Mouse (Mus musculus): ENCODE results near the gene Vmn1r27. TPM values are rescaled to one million over a fixed set of nuclear protein-coding genes. Genes with fewer than 3 reads are reported as not detected.

The Vmn1r27 gene
- polyA plus RNA-seq (2017; shearing (Covaris generic)), result not detected

GRCm38 (mm10) chr6:58218721-58219120, at the start of gene Vmn1r27:
Gene Vmn1r27 (minus strand): TSS chr6:58218821.

GRCm38 (mm10) chr6:58261737-58262136, 43.1 kb upstream of the Vmn1r27 start, which contains the start of gene Vmn1r28:
Gene Vmn1r28 (plus strand): TSS chr6:58262037.

Other genes starting within 250 kb of the Vmn1r27 start
- gene Vmn1r25, start 238.0 kb downstream of the Vmn1r27 start, polyA plus RNA-seq (2017; shearing (Covaris generic)), result not detected
- gene Vmn1r26, start 203.7 kb downstream of the Vmn1r27 start, polyA plus RNA-seq (2017; shearing (Covaris generic)), result not detected
- 0.02 TPM for gene Vmn1r28, start 43.2 kb upstream of the Vmn1r27 start, polyA plus RNA-seq (2017; shearing (Covaris generic))
- not detected for gene Vmn1r29, start 82.7 kb upstream of the Vmn1r27 start, polyA plus RNA-seq (2017; shearing (Covaris generic))
- not detected for gene Vmn1r30, start 224.6 kb upstream of the Vmn1r27 start, polyA plus RNA-seq (2017; shearing (Covaris generic))

Measured in activated CD4-positive, CD25-positive, alpha-beta regulatory T cell, adult 9 weeks (primary cell).